Mouse (Mus musculus) neural tube, embryonic 12.5 days (tissue): ENCODE results near the gene Gprc5a. TPM values are rescaled to one million over a fixed set of nuclear protein-coding genes. Genes with fewer than 3 reads are reported as not detected.

Experiments
- ATAC-seq: fragments of 200-750 bp; cut with Nextera tagmentation; 2 replicates; pipeline ENCODE4 v1.8.0; 2017; ENCODE audit warnings: low read depth, mild to moderate bottlenecking, moderate TSS enrichment, moderate library complexity; ENCODE audit not compliant: low FRiP score
- H3K27ac ChIP-seq: fragments of 300-500 bp; sonication (generic); 2 replicates; pipeline ENCODE4 v1.5.1; 2016
- H3K27me3 ChIP-seq: fragments of 300-500 bp; sonication (generic); replicated peaks from 2 replicates; pipeline ENCODE4 v1.6.1; 2016; ENCODE audit warnings: mild to moderate bottlenecking
- H3K36me3 ChIP-seq: fragments of 300-500 bp; sonication (generic); 2 replicates; pipeline ENCODE4 v1.6.1; 2016; ENCODE audit warnings: mild to moderate bottlenecking
- H3K4me1 ChIP-seq: fragments of 300-500 bp; sonication (generic); 2 replicates; pipeline ENCODE4 v1.6.1; 2016
- H3K4me2 ChIP-seq: fragments of 300-500 bp; sonication (generic); replicated peaks from 2 replicates; pipeline ENCODE4 v1.6.1; 2016; ENCODE audit warnings: mild to moderate bottlenecking
- H3K4me3 ChIP-seq: fragments of 300-500 bp; sonication (generic); 2 replicates; pipeline ENCODE4 v1.5.1; 2016
- H3K9ac ChIP-seq: fragments of 300-500 bp; sonication (generic); 2 replicates; pipeline ENCODE4 v1.6.1; 2016; ENCODE audit warnings: mild to moderate bottlenecking
- H3K9me3 ChIP-seq: fragments of 300-500 bp; sonication (generic); 2 replicates; pipeline ENCODE4 v1.6.1; 2016; ENCODE audit warnings: mild to moderate bottlenecking
- WGBS: fragments of 180-500 bp; shearing (Covaris S2); methylation state at CpG from one replicate; pipeline ENCODE4 v1.1.7; 2016; 5-methylcytosine and 5-hydroxymethylcytosine counted together
- polyA plus RNA-seq: library from polyadenylated mRNA; unstranded; fragments of >200 nt; fragmentation: Nextera tagmentation; extraction: Ambion mirVana; gene quantifications from 2 replicates; pipeline ENCODE4 v1.2.1, GENCODE M21; 2016

Gene Gprc5a
- polyA plus RNA-seq, 1 experiment from 2014 or later, result 3.3 TPM

DNA sequence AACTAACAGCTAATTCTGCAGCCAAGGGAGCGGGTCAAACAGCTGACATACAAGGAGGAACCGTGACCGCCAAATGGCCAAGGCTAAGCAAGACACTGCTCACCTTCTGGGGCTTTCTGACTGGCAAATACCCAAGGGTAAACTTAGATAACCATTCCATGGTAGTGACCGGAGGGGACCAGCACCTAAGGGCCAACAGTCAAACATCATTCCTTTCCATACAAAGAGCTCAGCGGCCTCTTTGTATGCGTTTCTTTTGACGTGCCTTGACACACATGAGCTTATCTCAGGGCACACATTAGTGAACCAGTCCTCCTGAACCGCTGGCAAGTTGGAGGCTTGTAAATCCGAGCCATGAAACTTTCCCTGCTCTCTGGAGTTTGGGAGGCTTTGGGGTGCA lies 18.2 kb upstream of the Gprc5a start:
- no peaks in the 10 kb centered on the region for H3K9me3 ChIP-seq
- no peaks in the 10 kb centered on the region for H3K36me3 ChIP-seq
- H3K27me3 ChIP-seq, result 0 out of 2 replicates have a peak, but pooled peaks cover 3% of the 10 kb centered on the region
- H3K4me1 ChIP-seq, result 0 out of 2 replicates have a peak, but pooled peaks cover 3% of the 10 kb centered on the region
- no peak overlapping the region for H3K27ac ChIP-seq
- 74% methylated on average over 9 of the region's 9 CpGs for WGBS
- no peak overlapping the region for H3K4me2 ChIP-seq
- H3K9ac ChIP-seq, result no peak overlapping the region
- no peak for ATAC-seq
- no peak overlapping the region for H3K4me3 ChIP-seq

DNA sequence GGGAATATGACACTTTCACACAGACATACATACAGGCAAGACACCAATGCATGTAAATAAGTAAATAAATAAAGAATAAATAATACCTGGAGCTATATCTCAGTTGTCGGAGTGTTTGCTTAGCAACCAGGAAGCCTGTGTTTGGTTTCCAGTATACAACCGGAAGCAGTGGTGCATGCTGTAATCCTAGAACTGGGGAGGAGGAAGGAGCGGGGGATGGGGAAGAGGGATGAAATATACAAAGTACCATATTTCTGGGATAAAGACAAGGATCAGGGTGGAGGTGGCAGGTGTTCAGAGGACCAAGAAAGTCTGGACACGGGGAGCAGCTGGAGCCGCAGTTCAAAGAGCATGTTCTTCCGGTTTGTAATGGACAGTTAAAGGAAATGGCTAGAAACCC lies 16.9 kb upstream of the Gprc5a start:
- no peak overlapping the region for H3K9ac ChIP-seq

GRCm38 (mm10) chr6:135048956-135049355 lies 16.5 kb upstream of the Gprc5a start:
- Histone ChIP-seq H3K9ac (no peak overlapping the region), H3K4me3 (no peak overlapping the region), H3K9me3 (no peaks in the 10 kb centered on the region), H3K4me1 (0 out of 2 replicates have a peak, but pooled peaks cover 3% of the 10 kb centered on the region), H3K4me2 (no peak overlapping the region), H3K36me3 (no peaks in the 10 kb centered on the region), H3K27ac (no peak overlapping the region), H3K27me3 (0 out of 2 replicates have a peak, but pooled peaks cover 3% of the 10 kb centered on the region)
- ATAC-seq, result no peak
- WGBS, result 72% methylated on average over 16 of the region's 16 CpGs

More for the DNA sequence above, 16.9 kb upstream of the Gprc5a start:
- H3K27me3 ChIP-seq, result 0 out of 2 replicates have a peak, but pooled peaks cover 3% of the 10 kb centered on the region
- H3K4me1 ChIP-seq, result 0 out of 2 replicates have a peak, but pooled peaks cover 3% of the 10 kb centered on the region
- no peaks in the 10 kb centered on the region for H3K9me3 ChIP-seq
- no peak for ATAC-seq
- 85% methylated on average over 6 of the region's 6 CpGs for WGBS
- no peak overlapping the region for H3K27ac ChIP-seq
- H3K4me2 ChIP-seq, result no peak overlapping the region
- no peaks in the 10 kb centered on the region for H3K36me3 ChIP-seq
- no peak overlapping the region for H3K4me3 ChIP-seq

GRCm38 (mm10) chr6:135053789-135054188 lies 11.7 kb upstream of the Gprc5a start:
- 0 out of 2 replicates have a peak, but pooled peaks cover 3% of the 10 kb centered on the region for H3K4me1 ChIP-seq
- H3K27me3 ChIP-seq, result no peaks in the 10 kb centered on the region
- no peaks in the 10 kb centered on the region for H3K36me3 ChIP-seq
- ATAC-seq, result no peak
- no peak overlapping the region for H3K4me3 ChIP-seq
- H3K27ac ChIP-seq, result no peak overlapping the region
- H3K9ac ChIP-seq, result no peak overlapping the region
- no peaks in the 10 kb centered on the region for H3K9me3 ChIP-seq
- WGBS, result 71% methylated on average over 3 of the region's 3 CpGs
- H3K4me2 ChIP-seq, result no peak overlapping the region

GRCm38 (mm10) chr6:135055882-135056281 lies 9.6 kb upstream of the Gprc5a start:
- no peak overlapping the region for H3K4me3 ChIP-seq
- H3K36me3 ChIP-seq, result no peaks in the 10 kb centered on the region
- no peaks in the 10 kb centered on the region for H3K4me1 ChIP-seq
- H3K27ac ChIP-seq, result no peak overlapping the region
- H3K27me3 ChIP-seq, result no peaks in the 10 kb centered on the region
- no peak for ATAC-seq
- 66% methylated on average over 4 of the region's 4 CpGs for WGBS
- no peaks in the 10 kb centered on the region for H3K9me3 ChIP-seq
- no peak overlapping the region for H3K4me2 ChIP-seq
- H3K9ac ChIP-seq, result no peak overlapping the region

DNA sequence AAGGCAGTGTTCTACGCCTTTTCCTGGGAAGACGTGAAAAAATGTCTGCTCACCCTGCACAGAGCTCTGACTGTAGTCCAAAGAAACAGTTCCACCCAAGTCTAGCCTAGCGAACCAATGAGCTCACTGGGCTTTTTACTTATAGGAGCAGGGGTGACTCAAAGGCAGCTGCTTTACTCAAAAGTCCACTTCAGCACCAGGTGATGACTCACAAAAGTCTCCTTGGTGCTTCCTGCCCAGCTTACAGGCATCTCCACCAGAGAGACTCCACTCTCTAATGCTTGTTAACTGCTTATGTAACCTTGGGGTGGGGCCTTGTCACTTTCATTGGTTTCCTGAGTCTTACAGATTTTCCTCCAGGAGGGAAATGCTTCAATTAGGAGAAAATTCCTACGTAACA lies 4.7 kb upstream of the Gprc5a start:
- Histone ChIP-seq H3K27me3 (no peaks in the 10 kb centered on the region; the same call in 1 of the 2 replicates), H3K36me3 (no peaks in the 10 kb centered on the region), H3K4me3 (no peak overlapping the region), H3K9me3 (no peaks in the 10 kb centered on the region), H3K9ac (no peak overlapping the region), H3K4me2 (no peak overlapping the region), H3K4me1 (peaks cover 8% of the 10 kb centered on the region), H3K27ac (no peak overlapping the region)
- ATAC-seq, result no peak
- 97% methylated on average over 4 of the region's 4 CpGs for WGBS

DNA sequence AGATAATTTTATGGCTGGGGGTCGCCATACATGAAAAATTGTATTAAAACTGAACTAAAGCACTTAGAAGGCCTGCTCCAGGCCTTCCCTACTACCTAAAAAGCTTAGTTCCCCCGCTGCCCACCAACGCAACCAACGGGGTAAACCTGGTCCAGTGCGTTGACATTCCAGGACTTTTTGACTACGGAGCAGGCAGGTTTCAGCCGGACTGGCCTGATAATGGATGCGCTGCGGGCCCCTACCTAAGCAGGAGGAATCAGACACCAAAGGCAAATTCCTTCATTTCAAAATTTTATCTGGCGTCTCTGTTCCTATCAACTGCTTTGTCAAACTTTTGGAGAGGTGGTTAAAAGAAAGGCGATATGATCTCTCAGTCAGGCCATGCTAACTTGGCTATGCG lies 830 bp upstream of the Gprc5a start:
- Histone ChIP-seq H3K9me3 (no peaks in the 10 kb centered on the region), H3K27ac (no peak overlapping the region), H3K4me3 (no peak overlapping the region), H3K36me3 (no peaks in the 10 kb centered on the region), H3K9ac (no peak overlapping the region), H3K27me3 (peaks cover 5% of the 10 kb centered on the region; the same call in 1 of the 2 replicates), H3K4me2 (no peak overlapping the region), H3K4me1 (peaks cover 24% of the 10 kb centered on the region)
- 69% methylated on average over 12 of the region's 12 CpGs for WGBS
- ATAC-seq, result no peak

DNA sequence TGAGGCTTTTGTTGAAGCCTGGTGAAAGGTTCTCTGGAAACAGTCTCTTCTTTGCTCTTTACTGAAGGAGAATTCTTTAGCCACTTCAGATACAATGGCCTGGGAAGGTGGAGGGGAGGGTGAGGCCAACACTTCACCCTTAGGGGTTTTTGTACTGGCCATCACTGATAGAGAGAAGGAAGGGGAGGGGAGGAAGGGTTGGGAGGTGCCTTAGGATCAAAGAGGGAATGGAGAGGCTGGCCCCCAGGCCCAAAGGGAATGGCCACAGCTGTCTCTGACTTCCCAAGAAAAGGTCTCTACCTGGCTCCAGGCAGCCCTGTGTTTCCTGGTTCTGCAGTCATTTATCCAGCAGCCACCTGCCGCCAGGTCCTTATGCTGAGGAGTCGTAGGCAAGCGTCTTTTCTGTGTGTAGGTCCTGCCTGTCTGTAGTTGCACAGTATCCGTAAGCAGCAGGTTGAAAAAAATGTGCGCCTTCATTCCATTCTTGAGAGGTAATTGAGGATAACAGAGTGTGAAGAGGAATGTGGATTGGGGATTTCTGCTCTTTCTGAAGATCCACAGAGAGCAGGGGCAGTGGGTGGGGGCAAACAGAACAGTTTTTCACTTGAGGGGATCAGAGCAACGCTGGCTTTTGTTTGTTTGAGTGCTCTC lies 1.5 kb downstream of the Gprc5a start:
- H3K9me3 ChIP-seq, result no peaks in the 10 kb centered on the region
- H3K4me2 ChIP-seq, result peak overlapping the region; percentile 24
- peaks cover 24% of the 10 kb centered on the region for H3K4me1 ChIP-seq
- WGBS, result 11% methylated on average over 6 of the region's 6 CpGs
- H3K27me3 ChIP-seq, result peaks cover 5% of the 10 kb centered on the region; the same call in 1 of the 2 replicates
- no peak for ATAC-seq
- no peak overlapping the region for H3K27ac ChIP-seq
- H3K4me3 ChIP-seq, result no peak overlapping the region
- no peaks in the 10 kb centered on the region for H3K36me3 ChIP-seq
- H3K9ac ChIP-seq, result no peak overlapping the region

- no peaks in the 10 kb centered on the region for H3K9me3 ChIP-seq
- WGBS, result 80% methylated on average over 5 of the region's 5 CpGs
- no peaks in the 10 kb centered on the region for H3K36me3 ChIP-seq
- H3K4me3 ChIP-seq, result no peak overlapping the region
- no peak overlapping the region for H3K4me2 ChIP-seq
- H3K9ac ChIP-seq, result no peak overlapping the region
- ATAC-seq, result no peak
- peaks cover 24% of the 10 kb centered on the region for H3K4me1 ChIP-seq
- peaks cover 5% of the 10 kb centered on the region; the same call in 1 of the 2 replicates for H3K27me3 ChIP-seq
- H3K27ac ChIP-seq, result no peak overlapping the region
These were observed 2.8 kb downstream of the Gprc5a start for GRCm38 (mm10) chr6:135068221-135068620.

- no peak overlapping the region for H3K9ac ChIP-seq
- no peak for ATAC-seq
- no peak overlapping the region for H3K4me3 ChIP-seq
- 60% methylated on average over 6 of the region's 6 CpGs for WGBS
- H3K36me3 ChIP-seq, result no peaks in the 10 kb centered on the region
- no peak overlapping the region for H3K4me2 ChIP-seq
- no peaks in the 10 kb centered on the region for H3K9me3 ChIP-seq
- peaks cover 24% of the 10 kb centered on the region for H3K4me1 ChIP-seq
- H3K27me3 ChIP-seq, result peaks cover 5% of the 10 kb centered on the region; the same call in 1 of the 2 replicates
- no peak overlapping the region for H3K27ac ChIP-seq
These were observed 4.4 kb downstream of the Gprc5a start for GRCm38 (mm10) chr6:135069856-135070255.

DNA sequence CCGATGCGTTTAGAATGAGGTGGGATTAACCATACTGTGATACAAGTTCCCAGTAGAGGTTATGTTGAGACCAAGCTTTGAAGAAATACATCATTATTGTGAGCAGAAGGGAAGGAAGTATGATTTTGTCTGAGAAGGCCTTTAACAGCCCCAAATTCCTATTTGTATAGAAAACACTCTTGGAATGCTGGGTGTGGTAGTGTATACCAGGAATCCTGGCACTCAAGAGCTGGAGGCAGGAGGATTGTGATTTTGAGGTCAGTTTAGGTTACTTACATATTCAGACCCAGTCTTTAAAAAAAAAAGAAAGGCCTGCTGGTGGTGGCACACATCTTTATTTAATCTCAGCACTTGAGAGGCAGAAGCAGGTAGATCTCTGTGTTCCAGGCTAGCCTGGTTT lies 4.9 kb downstream of the Gprc5a start:
- Histone ChIP-seq H3K36me3 (no peaks in the 10 kb centered on the region), H3K27me3 (0 out of 2 replicates have a peak, but pooled peaks cover 5% of the 10 kb centered on the region), H3K4me3 (no peak overlapping the region), H3K9me3 (no peaks in the 10 kb centered on the region), H3K27ac (no peak overlapping the region), H3K4me2 (no peak overlapping the region), H3K9ac (no peak overlapping the region), H3K4me1 (peaks cover 20% of the 10 kb centered on the region)
- ATAC-seq, result no peak
- WGBS, result 81% methylated on average over 2 of the region's 2 CpGs

DNA sequence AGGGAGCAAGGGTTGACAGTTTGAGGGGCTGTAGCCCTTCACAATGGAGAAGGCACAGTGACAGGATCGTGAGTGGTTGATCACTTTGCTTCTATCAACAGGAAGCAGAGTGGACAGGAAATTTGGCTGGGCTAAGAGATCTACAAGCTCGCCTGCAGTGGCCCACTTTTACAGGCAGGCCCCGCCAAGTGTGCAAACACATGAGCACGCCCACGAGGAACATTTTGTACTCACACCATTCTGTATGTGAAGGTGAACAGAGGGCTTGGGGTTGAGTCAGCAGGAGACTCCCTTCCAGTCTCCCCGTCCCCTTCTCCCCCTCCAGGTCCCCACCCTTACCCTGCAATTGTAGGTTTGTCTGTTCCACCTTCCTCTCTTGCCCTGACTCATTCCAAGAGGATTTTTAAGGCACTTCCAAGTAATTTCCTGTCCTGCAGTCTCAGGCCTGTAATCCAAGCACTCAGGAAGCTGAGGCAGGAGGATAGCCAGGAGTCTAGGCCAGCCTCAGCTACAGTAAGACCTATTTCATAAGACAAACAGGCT lies 9.0 kb downstream of the Gprc5a start:
- Histone ChIP-seq H3K9me3 (no peaks in the 10 kb centered on the region), H3K9ac (no peak overlapping the region), H3K27me3 (no peaks in the 10 kb centered on the region), H3K4me1 (0 out of 2 replicates have a peak, but pooled peaks cover 5% of the 10 kb centered on the region), H3K4me2 (no peak overlapping the region), H3K4me3 (no peak overlapping the region), H3K27ac (no peak overlapping the region), H3K36me3 (no peaks in the 10 kb centered on the region)
- no peak for ATAC-seq
- WGBS, result 78% methylated on average over 6 of the region's 6 CpGs
